In genomic region chr11:61602705-61603104, GRCm38 (mm10) we compare ENCODE assay signal across 13 mouse cellular contexts. TPM values are rescaled to one million over a fixed set of nuclear protein-coding genes. Genes with fewer than 3 reads are reported as not detected.
DNase-seq lines count a peak whose midpoint lies in the region; ATAC-seq and TF ChIP-seq lines count a peak whose summit lies in the region.
"Had no signal": no experiment of that assay in that cellular context is flagged by ENCODE, and none has a peak within 500 bp of the region (broad histone marks: within the 10 kb centered on the region; RNA-seq: fewer than 3 reads in every experiment).

No protein-coding gene starts in this region.

- no peak for TF ChIP-seq CTCF in G1E (IDR thresholded peaks at IDR 0.05; ENCODE audit: low read depth, low read length)
- TF ChIP-seq CTCF in stomach, postnatal 0 days (IDR thresholded peaks at IDR 0.05; ENCODE audit: low read depth) = no peak

- peak; percentile 89 for DNase-seq in 3T3-L1 (ENCODE audit: low read depth, low spot score)
- DNase-seq in G1E (ENCODE audit: low spot score) = peak; percentile 13
- peak; percentile 56 for DNase-seq in liver, embryonic 11.5 days (ENCODE audit: low spot score)
- peak; percentile 71 to 72 for DNase-seq in spleen, adult 18-20 months
- DNase-seq in stomach, postnatal 0 days (ENCODE audit: low spot score) = no peak
- DNase-seq in retina, postnatal 1 day = no peak
- DNase-seq in urinary bladder, postnatal 36 days (ENCODE audit: low spot score in 2 of 2) = no peak
- no peak for DNase-seq in right cerebral cortex, postnatal 4 days
- DNase-seq: heart, postnatal 14 days; kidney, postnatal 10 days had no signal

- H3K4me2 ChIP-seq in liver, embryonic 11.5 days = no peak overlapping the region
- H3K4me2 ChIP-seq in stomach, postnatal 0 days (replicated peaks; ENCODE audit: low read depth) = no peak overlapping the region
- H3K4me2 ChIP-seq: embryonic facial prominence, embryonic 13.5 days had no signal

- peaks cover 6% of the 10 kb centered on the region; the same call in 1 of the 2 replicates for H3K4me1 ChIP-seq in G1E (ENCODE audit: insufficient read depth, low read depth, low read length)
- 0 out of 2 replicates have a peak, but pooled peaks cover 2% of the 10 kb centered on the region for H3K4me1 ChIP-seq in liver, embryonic 11.5 days (replicated peaks; ENCODE audit: control insufficient read depth, insufficient read depth, low read length)
- H3K4me1 ChIP-seq in stomach, postnatal 0 days (replicated peaks; ENCODE audit: control insufficient read depth, insufficient read depth) = no peaks in the 10 kb centered on the region

- no peak overlapping the region for H3K4me3 ChIP-seq in G1E (ENCODE audit: low read depth, low read length)
- no peak overlapping the region for H3K4me3 ChIP-seq in liver, embryonic 11.5 days (ENCODE audit: low read depth, low read length)
- H3K4me3 ChIP-seq in stomach, postnatal 0 days (ENCODE audit: low read depth, low read length) = no peak overlapping the region
- H3K4me3 ChIP-seq: embryonic facial prominence, embryonic 13.5 days; limb, embryonic 10.5 days; midbrain, embryonic 10.5 days had no signal

- peak; percentile 78 for ATAC-seq in G1E (ENCODE audit: extremely low read depth, insufficient number of reproducible peaks, low FRiP score, poor library complexity, severe bottlenecking)
- peak; percentile 45 for ATAC-seq in liver, embryonic 11.5 days (replicated peaks; ENCODE audit: low FRiP score)
- no peak for ATAC-seq in stomach, postnatal 0 days (ENCODE audit: low FRiP score, low TSS enrichment)

- no peak for TF ChIP-seq EP300 in stomach, postnatal 0 days (optimal IDR thresholded peaks at IDR 0.05)

- H3K27me3 ChIP-seq in G1E (ENCODE audit: insufficient read depth, low read length) = peaks cover 37% of the 10 kb centered on the region
- H3K27me3 ChIP-seq in liver, embryonic 11.5 days (replicated peaks; ENCODE audit: control insufficient read depth, insufficient read depth, low read length) = peaks cover 31% of the 10 kb centered on the region
- H3K27me3 ChIP-seq in stomach, postnatal 0 days (ENCODE audit: control insufficient read depth, insufficient read depth, low read length) = no peaks in the 10 kb centered on the region

- no peak overlapping the region for H3K27ac ChIP-seq in liver, embryonic 11.5 days (ENCODE audit: low read depth, low read length)
- H3K27ac ChIP-seq in stomach, postnatal 0 days (replicated peaks) = no peak overlapping the region
- H3K27ac ChIP-seq: embryonic facial prominence, embryonic 13.5 days; limb, embryonic 10.5 days; midbrain, embryonic 10.5 days had no signal

- H3K9me3 ChIP-seq in G1E (replicated peaks) = no peaks in the 10 kb centered on the region
- H3K9me3 ChIP-seq in liver, embryonic 11.5 days (ENCODE audit: control insufficient read depth, low read length) = no peaks in the 10 kb centered on the region; the same call in 1 of the 2 replicates
- H3K9me3 ChIP-seq in stomach, postnatal 0 days (ENCODE audit: control insufficient read depth, low read length) = no peaks in the 10 kb centered on the region
- H3K9me3 ChIP-seq: embryonic facial prominence, embryonic 13.5 days; limb, embryonic 10.5 days had no signal

- 39% methylated on average over 7 of the region's 7 CpGs for WGBS in liver, embryonic 11.5 days
- WGBS in stomach, postnatal 0 days = 90% methylated on average over 7 of the region's 7 CpGs

- no peak overlapping the region for H3K9ac ChIP-seq in liver, embryonic 11.5 days (ENCODE audit: low read depth, low read length)
- H3K9ac ChIP-seq in stomach, postnatal 0 days (ENCODE audit: low read length) = no peak overlapping the region
- H3K9ac ChIP-seq: embryonic facial prominence, embryonic 13.5 days had no signal

- no peaks in the 10 kb centered on the region for H3K36me3 ChIP-seq in G1E (replicated peaks)
- H3K36me3 ChIP-seq in liver, embryonic 11.5 days (ENCODE audit: control insufficient read depth, insufficient read depth, low read length) = no peaks in the 10 kb centered on the region
- H3K36me3 ChIP-seq in stomach, postnatal 0 days (ENCODE audit: control insufficient read depth, insufficient read depth, low read length) = no peaks in the 10 kb centered on the region
- H3K36me3 ChIP-seq: embryonic facial prominence, embryonic 13.5 days; limb, embryonic 10.5 days; midbrain, embryonic 10.5 days had no signal

RNA-seq across cellular contexts. Expression of gene Epn2, which starts 23.2 kb away (rescaled TPM):
- total RNA-seq in G1E (2014; fragmentation: Nextera tagmentation) = 4.5 and 6.2 TPM in 2 replicates
- 2.3 and 2.6 TPM in 2 replicates for total RNA-seq in G1E (2017)
- polyA plus RNA-seq in G1E (2012) = 1.6 and 2.6 TPM in 2 replicates
- 9.2 and 9.3 TPM in 2 replicates for polyA plus RNA-seq in liver, embryonic 11.5 days (2014; fragmentation: Nextera tagmentation; extraction: Ambion mirVana)
- polyA plus RNA-seq in stomach, postnatal 0 days (2015; fragmentation: Nextera tagmentation; extraction: Ambion mirVana) = 15.8 and 17.8 TPM in 2 replicates

RNA-seq across cellular contexts. Expression of gene Grap, which starts 50.4 kb away (rescaled TPM):
- total RNA-seq in G1E (2014; fragmentation: Nextera tagmentation) (4.3 and 6.7 TPM in 2 replicates), G1E (2017) (7.2 and 12.3 TPM in 2 replicates)
- polyA plus RNA-seq in G1E (2012) = 10.0 and 11.6 TPM in 2 replicates
- polyA plus RNA-seq in liver, embryonic 11.5 days (2014; fragmentation: Nextera tagmentation; extraction: Ambion mirVana) = 9.5 and 9.9 TPM in 2 replicates
- polyA plus RNA-seq in stomach, postnatal 0 days (2015; fragmentation: Nextera tagmentation; extraction: Ambion mirVana) = 4.6 and 4.9 TPM in 2 replicates

Comparison
In these comparisons a context has a peak if more than half of its experiments do, and no peak if none do; other contexts are left out.
1. DNase-seq: peak in 3T3-L1 (single experiment), G1E (single experiment), liver, embryonic 11.5 days (single experiment) and spleen, adult 18-20 months (2 of 2); none in stomach, postnatal 0 days (single experiment), retina, postnatal 1 day (single experiment), urinary bladder, postnatal 36 days (0 of 2) and right cerebral cortex, postnatal 4 days (single experiment).